Mouse (Mus musculus) CH12.LX (cell line): Measurements from ENCODE around the gene Rai2. TPM values are rescaled to one million over a fixed set of nuclear protein-coding genes. Genes with fewer than 3 reads are reported as not detected.

ENCODE experiments used
- DNase-seq: peaks from one replicate; pipeline ENCODE4 v3.0.0-alpha.2; 2013; ENCODE audit errors: extremely low read depth
- H3K27ac ChIP-seq: 2 replicates; pipeline ENCODE4 v1.5.1; 2012; ENCODE audit warnings: low read depth, mild to moderate bottlenecking, control low read depth, moderate library complexity; ENCODE audit not compliant: insufficient read depth
- H3K27me3 ChIP-seq: replicated peaks from 2 replicates; pipeline ENCODE3; 2012; ENCODE audit warnings: inconsistent platforms
- H3K36me3 ChIP-seq, 2 experiments: replicated peaks in 1 of 2; 2 replicates each; pipeline versions ENCODE3 to v1.6.1; 2012; ENCODE audit warnings: inconsistent platforms in 1 of 2, low read length in 1 of 2, mild to moderate bottlenecking in 1 of 2, mixed read lengths in 1 of 2, moderate library complexity in 1 of 2; ENCODE audit not compliant: control insufficient read depth in 1 of 2, insufficient read depth in 1 of 2
- H3K4me1 ChIP-seq, 2 experiments: 2 replicates each; pipeline ENCODE4 v1.6.1; 2012; ENCODE audit warnings: inconsistent platforms in 1 of 2, moderate library complexity in 1 of 2; ENCODE audit not compliant: insufficient read depth in 2 of 2, control insufficient read depth in 1 of 2
- H3K4me2 ChIP-seq: 2 replicates; pipeline ENCODE4 v1.6.1; 2012; ENCODE audit warnings: low read depth, mild to moderate bottlenecking, control low read depth; ENCODE audit not compliant: poor library complexity, insufficient read depth, severe bottlenecking
- H3K4me3 ChIP-seq, 3 experiments: fragments of 150-350 bp in 1 of 3; sonication (generic) in 1 of 3; replicated peaks in 1 of 3; 2 replicates each; pipeline versions ENCODE3 to v1.5.1; 2011 to 2012; ENCODE audit warnings: low read depth in 2 of 3, low read length in 2 of 3, mild to moderate bottlenecking in 2 of 3, moderate library complexity in 2 of 3, control low read depth in 1 of 3, improper control_type of control experiment in 1 of 3, inconsistent platforms in 1 of 3, mixed read lengths in 1 of 3; ENCODE audit not compliant: poor library complexity in 1 of 3
- H3K79me2 ChIP-seq: replicated peaks from 2 replicates; pipeline ENCODE4 v1.6.1; 2012; ENCODE audit warnings: mild to moderate bottlenecking, moderate library complexity; ENCODE audit not compliant: control insufficient read depth, poor library complexity, insufficient read depth, severe bottlenecking; ENCODE audit errors: extremely low read depth
- H3K9ac ChIP-seq: 2 replicates; pipeline ENCODE4 v1.6.1; 2012; ENCODE audit warnings: low read depth, mild to moderate bottlenecking, control low read depth, moderate library complexity; ENCODE audit not compliant: insufficient read depth
- H3K9me3 ChIP-seq: replicated peaks from 2 replicates; pipeline ENCODE3; 2012; ENCODE audit warnings: low read length, inconsistent platforms, mixed read lengths
- BHLHE40 ChIP-seq: IDR thresholded peaks from 2 replicates; pipeline ENCODE4 v1.6.1; 2011; ENCODE audit warnings: mild to moderate bottlenecking, low read depth, low read length, improper control_type of control experiment
- CHD1 ChIP-seq: IDR thresholded peaks from 2 replicates; pipeline ENCODE4 v1.6.1; 2012; ENCODE audit warnings: low read depth, low read length, improper control_type of control experiment, inconsistent platforms
- CHD2 ChIP-seq: IDR thresholded peaks from 2 replicates; pipeline ENCODE4 v1.6.1; 2011; ENCODE audit warnings: low read length, improper control_type of control experiment
- E2F4 ChIP-seq: IDR thresholded peaks from 2 replicates; pipeline ENCODE4 v1.6.1; 2011; ENCODE audit warnings: low read depth, low read length, improper control_type of control experiment; ENCODE audit not compliant: insufficient replicate concordance
- ELF1 ChIP-seq: IDR thresholded peaks from 2 replicates; pipeline ENCODE4 v1.6.1; 2014; ENCODE audit warnings: low read depth, mild to moderate bottlenecking, inconsistent platforms, low read length, improper control_type of control experiment
- EP300 ChIP-seq: IDR thresholded peaks from 2 replicates; pipeline ENCODE4 v1.6.1; 2011; ENCODE audit warnings: low read length, improper control_type of control experiment
- GABPA ChIP-seq: IDR thresholded peaks from 2 replicates; pipeline ENCODE4 v1.6.1; 2012; ENCODE audit warnings: low read depth, low read length, improper control_type of control experiment, inconsistent platforms; ENCODE audit not compliant: insufficient replicate concordance
- HCFC1 ChIP-seq: IDR thresholded peaks from 2 replicates; pipeline ENCODE4 v1.6.1; 2012; ENCODE audit warnings: low read depth, mild to moderate bottlenecking, inconsistent platforms, low read length, improper control_type of control experiment
- IRF4 ChIP-seq: IDR thresholded peaks from 2 replicates; pipeline ENCODE4 v1.6.1; 2014; ENCODE audit warnings: low read depth, mild to moderate bottlenecking, inconsistent platforms, low read length, improper control_type of control experiment
- JUN ChIP-seq: IDR thresholded peaks from 2 replicates; pipeline ENCODE4 v1.6.1; 2011; ENCODE audit warnings: low read depth, mild to moderate bottlenecking, low read length, improper control_type of control experiment, moderate library complexity; ENCODE audit not compliant: insufficient read depth
- MAX ChIP-seq: IDR thresholded peaks from 2 replicates; pipeline ENCODE4 v1.6.1; 2011; ENCODE audit warnings: low read length, improper control_type of control experiment
- MAZ ChIP-seq: IDR thresholded peaks from 2 replicates; pipeline ENCODE4 v1.6.1; 2012; ENCODE audit warnings: low read depth, mild to moderate bottlenecking, inconsistent platforms, low read length, improper control_type of control experiment, moderate library complexity
- MEF2A ChIP-seq: IDR thresholded peaks from 2 replicates; pipeline ENCODE4 v1.6.1; 2014; ENCODE audit warnings: low read depth, mild to moderate bottlenecking, inconsistent platforms, low read length, improper control_type of control experiment, borderline replicate concordance
- MXI1 ChIP-seq: IDR thresholded peaks from 2 replicates; pipeline ENCODE4 v1.6.1; 2011; ENCODE audit warnings: mild to moderate bottlenecking, low read depth, low read length, improper control_type of control experiment
- MYC ChIP-seq: IDR thresholded peaks from 2 replicates; pipeline ENCODE4 v1.6.1; 2011; ENCODE audit warnings: low read depth, mild to moderate bottlenecking, improper control_type of control experiment, low read length
- NRF1 ChIP-seq: IDR thresholded peaks from 2 replicates; pipeline ENCODE4 v1.6.1; 2014; ENCODE audit warnings: low read depth, mild to moderate bottlenecking, inconsistent platforms, low read length, improper control_type of control experiment, moderate library complexity
- POLR2A ChIP-seq: IDR thresholded peaks from 2 replicates; pipeline ENCODE4 v1.6.1; 2011; ENCODE audit warnings: low read depth, mild to moderate bottlenecking, improper control_type of control experiment, low read length
- RCOR1 ChIP-seq: conservative IDR thresholded peaks from 2 replicates; pipeline ENCODE4 v1.6.1; 2012; ENCODE audit warnings: low read depth, mild to moderate bottlenecking, inconsistent platforms, low read length, improper control_type of control experiment
- TBP ChIP-seq: conservative IDR thresholded peaks from 2 replicates; pipeline ENCODE4 v1.6.1; 2011; ENCODE audit warnings: low read depth, low read length, improper control_type of control experiment
- USF2 ChIP-seq: conservative IDR thresholded peaks from 2 replicates; pipeline ENCODE4 v1.6.1; 2011; ENCODE audit warnings: low read depth, low read length, improper control_type of control experiment
- ZC3H11A ChIP-seq: IDR thresholded peaks from 2 replicates; pipeline ENCODE4 v1.6.1; 2012; ENCODE audit warnings: low read depth, mild to moderate bottlenecking, inconsistent platforms, low read length, improper control_type of control experiment
- ZKSCAN1 ChIP-seq: IDR thresholded peaks from 2 replicates; pipeline ENCODE4 v1.6.1; 2012; ENCODE audit warnings: low read depth, inconsistent platforms, low read length, improper control_type of control experiment, borderline replicate concordance
- ZMIZ1 ChIP-seq: IDR thresholded peaks from 2 replicates; pipeline ENCODE4 v1.6.1; 2012; ENCODE audit warnings: low read depth, mild to moderate bottlenecking, inconsistent platforms, low read length, improper control_type of control experiment
- dilution Hi-C: fragments of 300-500 bp; cut with MboI; formaldehyde crosslinking; loops from 2 replicates; pipeline ENCODE4 v1.14.3; 2020; ENCODE audit warnings: low sequenced_read_pairs; ENCODE audit not compliant: extremely low pct_unique_long_range_greater_than_20kb, extremely low pct_ligation_motif_present
- in situ Hi-C: fragments of 300-500 bp; cut with MboI; formaldehyde crosslinking; loops from 3 replicates; pipeline ENCODE4 v1.14.3; 2019; ENCODE audit warnings: low sequenced_read_pairs, low pct_ligation_motif_present, low pct_unique_long_range_greater_than_20kb, mixed read lengths
- polyA plus RNA-seq: library from polyadenylated mRNA; unstranded; fragments of >175 nt; gene quantifications from 2 replicates; pipeline ENCODE4 v1.2.1, GENCODE M21; 2012; ENCODE audit warnings: low read depth; ENCODE audit not compliant: insufficient read length
- total RNA-seq, 2 experiments: library from RNA; depleted of rRNA; stranded (reverse); fragments of 300-350 nt in 1 of 2; fragments of >200 nt in 1 of 2; gene quantifications; 2 replicates each; pipeline ENCODE4 v1.2.3; 2012 to 2014

Rai2 gene
- total and polyA plus RNA-seq, 3 experiments, result not detected

GRCm38 (mm10) chrX:161730026-161730425 is 13.2 kb downstream of the Rai2 start:
- H3K9me3 ChIP-seq, result no peaks in the 10 kb centered on the region
- no peak for DNase-seq
- H3K4me2 ChIP-seq, result no peak overlapping the region
- H3K4me1 ChIP-seq, result no peaks in the 10 kb centered on the region
- no peaks in the 10 kb centered on the region for H3K27me3 ChIP-seq
- in situ Hi-C loops (no loop called here), dilution Hi-C loops (no loop called here)
- no peaks in the 10 kb centered on the region for H3K36me3 ChIP-seq
- H3K9ac ChIP-seq, result no peak overlapping the region
- H3K27ac ChIP-seq, result no peak overlapping the region
- H3K79me2 ChIP-seq, result no peaks in the 10 kb centered on the region
- TF ChIP-seq POLR2A, result no peak
- H3K4me3 ChIP-seq, result no peak overlapping the region

GRCm38 (mm10) chrX:161731859-161732258 is 15.0 kb downstream of the Rai2 start:
- no peaks in the 10 kb centered on the region for H3K4me1 ChIP-seq
- no peak for TF ChIP-seq MAX
- TF ChIP-seq MEF2A, result no peak
- no peak for TF ChIP-seq NRF1
- no peak for TF ChIP-seq HCFC1
- TF ChIP-seq E2F4, result no peak
- TF ChIP-seq RCOR1, result no peak
- TF ChIP-seq ELF1, result no peak
- TF ChIP-seq MXI1, result no peak
- no peak for TF ChIP-seq GABPA
- TF ChIP-seq MAZ, result no peak
- no peak for TF ChIP-seq JUN
- H3K4me3 ChIP-seq, result no peak overlapping the region
- dilution Hi-C loops, result no loop called here
- H3K79me2 ChIP-seq, result no peaks in the 10 kb centered on the region
- H3K9me3 ChIP-seq, result no peaks in the 10 kb centered on the region
- no peak overlapping the region for H3K9ac ChIP-seq
- in situ Hi-C loops, result no loop called here
- H3K4me2 ChIP-seq, result no peak overlapping the region
- no peaks in the 10 kb centered on the region for H3K27me3 ChIP-seq
- H3K36me3 ChIP-seq, result no peaks in the 10 kb centered on the region
- H3K27ac ChIP-seq, result no peak overlapping the region
- no peak for DNase-seq

DNA sequence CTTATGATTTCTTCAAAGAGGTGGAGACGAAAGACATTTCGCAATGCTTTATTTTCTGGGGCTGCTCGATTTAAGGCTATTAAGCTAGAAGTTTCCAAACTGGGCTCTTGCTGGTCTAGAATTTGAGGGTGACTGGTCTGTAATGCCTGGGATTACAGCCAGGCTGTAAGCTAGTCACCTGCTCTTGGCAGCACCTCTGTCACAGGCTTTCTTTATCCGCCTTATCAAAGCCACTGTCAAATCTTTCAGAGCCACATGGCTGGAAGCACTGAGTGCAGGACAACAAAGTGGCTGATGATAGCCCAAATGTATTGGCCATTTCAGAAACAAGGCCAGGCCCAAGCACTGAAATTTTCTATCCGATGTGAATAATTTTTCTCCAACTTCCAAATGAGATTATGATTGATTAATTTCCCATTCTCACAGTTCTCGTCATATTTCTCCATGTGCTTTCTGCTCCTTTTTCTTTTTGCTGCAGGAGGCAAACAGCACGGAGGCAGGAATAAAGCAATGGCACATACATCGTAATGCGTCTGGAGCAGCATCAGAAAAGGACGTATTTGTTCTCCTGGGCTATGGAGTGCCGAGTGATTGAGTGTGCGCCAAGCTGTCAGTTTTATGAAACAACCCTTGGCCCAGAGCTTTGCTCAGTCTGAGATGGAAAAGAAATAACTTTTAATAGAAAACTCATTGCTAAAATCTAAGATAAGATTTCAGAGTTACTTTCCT is 16.9 kb downstream of the Rai2 start:
- H3K4me1 ChIP-seq, result no peaks in the 10 kb centered on the region
- in situ Hi-C loops (no loop called here), dilution Hi-C loops (no loop called here)
- no peak for DNase-seq
- no peaks in the 10 kb centered on the region for H3K79me2 ChIP-seq
- no peaks in the 10 kb centered on the region for H3K36me3 ChIP-seq
- no peaks in the 10 kb centered on the region for H3K27me3 ChIP-seq
- H3K9me3 ChIP-seq, result no peaks in the 10 kb centered on the region
- no peak overlapping the region for H3K4me3 ChIP-seq
- TF ChIP-seq ZMIZ1 (no peak), ZKSCAN1 (no peak), ZC3H11A (no peak), MXI1 (no peak), IRF4 (no peak), TBP (no peak), BHLHE40 (no peak), CHD1 (no peak), USF2 (no peak), GABPA (no peak), MYC (no peak), EP300 (no peak), CHD2 (no peak), POLR2A (no peak), E2F4 (no peak), ELF1 (no peak)
- no peak overlapping the region for H3K27ac ChIP-seq
- H3K9ac ChIP-seq, result no peak overlapping the region
- H3K4me2 ChIP-seq, result no peak overlapping the region
